Mouse (Mus musculus) megakaryocyte, embryonic 14.5 days (primary cell): ENCODE data around the gene Zfp874a.
"Not testable (repeated sequence)": the region's sequence is repeated elsewhere in the genome, so short reads cannot be mapped to it uniquely, and the experiment has no call there.

ENCODE experiments used
- FLI1 ChIP-seq: IDR thresholded peaks from 2 replicates; pipeline ENCODE4 v1.6.1; 2012; ENCODE audit warnings: low read length, inconsistent platforms, mixed read lengths
- GATA1 ChIP-seq: IDR thresholded peaks from 3 replicates; pipeline ENCODE4 v1.6.1; 2012; ENCODE audit warnings: mixed read lengths, low read length, inconsistent platforms, borderline replicate concordance

- not testable (repeated sequence) for TF ChIP-seq FLI1, GATA1
Measured at GRCm38 (mm10) chr13:67422532-67422931, 28.9 kb downstream of the Zfp874a start.
